Mouse (Mus musculus): ENCODE measurements around the gene Gm20425.

Gene Gm20425

DNA sequence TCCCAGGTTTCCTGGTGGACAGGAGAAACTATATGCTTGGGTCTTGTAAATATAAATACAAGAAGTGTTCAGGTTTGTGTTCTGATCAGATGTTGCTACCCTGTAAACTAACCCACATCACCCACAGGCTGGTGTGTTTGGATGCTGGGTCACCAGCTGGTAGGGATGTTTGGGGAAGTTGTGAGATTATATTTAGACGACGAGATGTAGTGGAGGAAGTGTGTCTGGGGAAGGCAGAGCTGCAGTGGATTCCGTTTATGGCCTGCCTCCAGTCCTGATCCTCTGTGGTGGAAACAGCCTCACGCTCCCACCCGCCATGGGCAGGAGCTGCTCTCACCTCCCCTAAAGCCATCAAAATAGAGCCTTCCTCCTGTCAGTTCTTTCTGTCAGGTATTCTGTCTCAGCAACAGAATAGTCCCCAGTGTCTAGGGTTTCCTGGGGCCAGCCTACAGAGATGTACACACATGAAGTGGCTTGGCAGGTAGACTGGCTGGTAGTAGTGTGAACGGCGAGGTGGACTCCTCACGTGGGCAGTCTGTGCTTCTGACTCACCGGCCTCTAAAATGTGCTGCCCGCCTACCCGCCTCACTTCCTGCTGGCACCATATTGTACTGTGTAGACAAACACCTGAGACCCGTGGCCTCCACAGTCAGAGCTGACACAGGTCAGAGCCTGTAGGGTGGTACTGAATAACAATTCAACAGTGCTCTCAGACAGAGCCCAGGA, 80.9 kb downstream of the Gm20425 start:
- DNase-seq: no peak

DNA sequence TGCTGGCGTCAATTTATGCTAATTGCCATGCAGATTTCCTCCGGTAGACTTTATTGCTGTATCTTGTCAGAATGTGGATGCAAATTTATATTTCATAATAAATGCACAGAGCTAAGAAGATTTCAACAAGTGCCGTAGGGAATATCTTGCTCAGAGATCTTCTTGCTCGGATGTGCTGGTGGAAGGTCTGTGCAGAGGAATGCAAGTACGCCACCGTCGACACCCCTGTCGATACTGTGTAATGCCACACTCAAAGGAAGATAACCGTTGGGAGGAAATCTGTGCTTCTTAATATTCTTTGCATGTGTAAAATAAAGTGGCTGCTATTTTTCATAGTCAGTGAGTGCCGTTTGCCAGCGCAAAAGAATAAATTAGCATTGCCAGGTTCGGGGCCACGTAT, 83.0 kb downstream of the Gm20425 start:
- DNase-seq: no peak

DNA sequence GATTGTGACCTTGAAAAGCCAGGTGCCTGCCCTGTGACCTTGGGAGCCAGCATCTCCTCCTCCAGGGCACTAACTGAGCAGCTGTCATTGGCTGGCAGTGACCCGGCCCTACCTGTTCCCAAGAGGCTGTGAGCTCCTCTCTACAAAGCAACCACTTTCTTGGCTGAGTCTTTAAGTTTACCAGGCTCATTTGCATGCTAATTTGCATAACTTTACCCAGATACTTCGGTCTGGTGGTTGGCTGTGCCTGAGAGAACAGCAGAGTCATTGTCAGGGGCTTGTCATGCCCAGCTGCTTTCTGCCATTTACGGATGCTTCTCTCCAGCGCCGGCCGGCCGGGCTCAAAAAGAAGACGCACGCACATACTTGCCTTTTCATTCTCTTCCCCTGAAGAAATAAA, 83.4 kb downstream of the Gm20425 start:
- DNase-seq: no peak

DNA sequence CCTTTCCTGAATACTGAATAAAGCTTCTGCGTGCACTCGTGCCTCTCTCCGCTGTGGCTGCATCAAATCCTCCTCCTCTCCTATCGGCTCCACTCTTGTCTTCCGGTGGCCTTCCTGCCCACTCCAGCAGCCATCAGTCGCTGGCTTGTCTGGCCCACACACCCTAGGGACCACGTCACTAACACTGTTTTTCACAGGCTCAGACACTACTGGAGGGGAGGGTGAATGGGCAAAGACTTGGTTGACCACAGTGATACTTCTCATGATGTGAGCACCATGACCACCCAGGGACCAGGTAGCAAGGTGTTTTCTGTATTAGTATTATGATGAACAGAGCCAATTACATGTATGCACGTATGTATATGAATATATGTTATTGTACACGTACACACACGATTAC, 83.8 kb downstream of the Gm20425 start:
- no peak for DNase-seq

DNA sequence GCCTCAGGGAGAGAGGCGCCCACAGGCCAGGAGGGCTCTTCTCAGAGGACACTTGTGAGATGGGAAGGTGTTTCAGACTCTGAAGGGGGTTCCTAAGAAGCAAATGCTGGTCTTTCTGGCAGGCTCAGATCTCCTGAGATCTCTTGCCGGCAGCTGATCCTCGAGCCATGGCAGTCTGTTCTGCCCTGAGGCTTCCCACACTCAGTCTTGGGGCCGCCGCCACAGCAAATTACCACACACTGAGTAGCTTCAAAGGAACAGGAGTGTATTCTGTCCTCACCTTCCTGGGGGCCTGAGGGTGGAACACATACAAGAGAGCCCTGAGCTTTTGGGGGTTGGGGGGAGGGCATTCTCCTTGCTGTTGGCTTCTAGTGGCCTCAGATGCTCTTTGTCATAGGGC, 84.8 kb downstream of the Gm20425 start:
- no peak for DNase-seq

DNA sequence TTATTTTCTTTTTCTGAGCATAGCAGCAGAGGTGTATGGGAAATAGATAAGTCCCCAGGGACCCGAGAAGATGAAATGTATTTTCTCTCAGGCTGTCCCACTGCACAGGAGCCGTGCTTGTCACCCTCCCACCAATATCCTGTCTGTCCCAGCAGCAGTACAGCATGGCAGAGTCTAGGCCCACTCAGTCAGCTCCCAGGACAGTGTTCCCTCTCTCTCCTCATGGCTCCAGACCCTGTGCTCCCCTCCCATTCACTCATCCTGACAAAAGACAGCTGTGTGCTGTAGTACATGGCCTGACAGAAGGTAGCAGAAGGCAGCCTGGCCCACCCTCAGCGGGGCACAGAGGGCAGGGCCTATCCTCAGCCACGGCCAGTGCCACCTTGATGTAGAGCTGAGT, 86.2 kb downstream of the Gm20425 start:
- no peak for DNase-seq

DNA sequence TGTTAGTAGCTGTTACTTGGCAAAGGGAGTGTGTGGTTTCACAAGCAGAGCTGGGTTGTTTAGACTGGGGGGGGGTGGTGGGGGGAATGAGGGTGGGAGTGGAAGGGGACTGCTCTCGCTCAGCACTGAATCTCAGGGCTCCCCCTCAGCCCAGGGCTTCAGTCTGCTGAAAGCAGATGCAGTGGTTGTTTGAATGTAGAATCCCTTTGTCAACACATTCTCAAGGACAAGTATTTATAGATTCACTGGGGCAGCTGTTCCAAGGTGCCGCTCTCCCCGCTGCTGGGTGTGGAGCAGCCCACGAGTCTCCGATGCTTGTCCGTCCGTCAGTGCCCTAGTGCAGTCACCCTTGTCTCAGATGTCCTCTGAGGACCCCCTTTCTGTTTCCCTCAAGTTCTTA, 88.8 kb downstream of the Gm20425 start:
- no peak for DNase-seq

DNA sequence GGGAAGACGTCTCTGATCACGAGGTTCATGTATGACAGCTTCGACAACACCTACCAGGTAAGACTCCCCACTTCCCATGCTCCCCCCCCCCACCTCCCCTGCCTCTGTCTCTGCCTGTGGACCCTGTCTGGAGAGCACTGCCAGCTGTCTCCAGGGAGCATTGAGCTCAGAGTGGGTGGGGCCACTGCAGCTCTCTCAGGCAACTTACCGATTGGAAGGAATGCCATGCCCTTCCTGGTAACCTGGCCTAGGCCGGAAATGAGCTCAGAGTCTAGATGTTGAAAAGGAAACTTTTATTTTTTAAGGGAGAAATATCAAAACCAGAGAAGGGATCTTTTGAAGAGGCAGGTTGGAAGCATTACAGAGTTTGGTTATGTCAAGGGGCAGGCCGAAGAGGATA, 89.7 kb downstream of the Gm20425 start:
- no peak for DNase-seq

All from cerebellum, postnatal 36 days (tissue).